Mouse (Mus musculus) myocyte (in vitro differentiated cells): ENCODE results near the gene Rbfox2.

ENCODE experiments used
- CEBPB ChIP-seq: IDR thresholded peaks from 2 replicates; pipeline ENCODE4 v1.6.1; 2011; ENCODE audit warnings: mild to moderate bottlenecking, moderate library complexity; ENCODE audit not compliant: poor library complexity, insufficient read depth, severe bottlenecking
- E2F4 ChIP-seq: IDR thresholded peaks from one replicate; pipeline ENCODE4 v1.6.1; 2011; ENCODE audit warnings: mild to moderate bottlenecking, control low read depth, moderate library complexity; ENCODE audit not compliant: insufficient read depth
- MAX ChIP-seq: IDR thresholded peaks from one replicate; pipeline ENCODE4 v1.6.1; 2011; ENCODE audit warnings: low read depth, mild to moderate bottlenecking, control low read depth
- MYOD1 ChIP-seq, 3 experiments: IDR thresholded peaks; one replicate each; pipeline ENCODE4 v1.6.1; 2011; ENCODE audit warnings: control low read depth in 2 of 3, low read depth in 2 of 3, mild to moderate bottlenecking in 2 of 3, moderate library complexity in 1 of 3; ENCODE audit not compliant: insufficient read length in 2 of 3, control insufficient read depth in 1 of 3
- MYOG ChIP-seq, 3 experiments: IDR thresholded peaks; one replicate each; pipeline ENCODE4 v1.6.1; 2011; ENCODE audit warnings: control low read depth in 2 of 3, low read depth in 2 of 3, mild to moderate bottlenecking in 2 of 3; ENCODE audit not compliant: insufficient read length in 2 of 3, control insufficient read depth in 1 of 3, insufficient read depth in 1 of 3
- POLR2A ChIP-seq: IDR thresholded peaks from one replicate; pipeline ENCODE4 v1.6.1; 2011; ENCODE audit warnings: low read depth, mild to moderate bottlenecking, control low read depth, moderate library complexity; ENCODE audit not compliant: insufficient read length
- POLR2AphosphoS2 ChIP-seq: IDR thresholded peaks from one replicate; pipeline ENCODE4 v1.6.1; 2011; ENCODE audit warnings: low read depth, control low read depth; ENCODE audit not compliant: insufficient read length
- REST ChIP-seq: IDR thresholded peaks from one replicate; pipeline ENCODE4 v1.6.1; 2011; ENCODE audit warnings: mild to moderate bottlenecking, control low read depth, moderate library complexity; ENCODE audit not compliant: insufficient read depth, insufficient read length
- SRF ChIP-seq: IDR thresholded peaks from one replicate; pipeline ENCODE4 v1.6.1; 2011; ENCODE audit warnings: low read depth; ENCODE audit not compliant: control insufficient read depth, insufficient read length
- TCF12 ChIP-seq: IDR thresholded peaks from one replicate; pipeline ENCODE4 v1.6.1; 2011; ENCODE audit warnings: mild to moderate bottlenecking, control low read depth; ENCODE audit not compliant: poor library complexity, insufficient read depth, severe bottlenecking
- TCF3 ChIP-seq: IDR thresholded peaks from one replicate; pipeline ENCODE4 v1.6.1; 2011; ENCODE audit warnings: low read depth, control low read depth; ENCODE audit not compliant: insufficient read length
- USF1 ChIP-seq: IDR thresholded peaks from one replicate; pipeline ENCODE4 v1.6.1; 2011; ENCODE audit warnings: low read depth, mild to moderate bottlenecking, control low read depth, moderate library complexity

DNA sequence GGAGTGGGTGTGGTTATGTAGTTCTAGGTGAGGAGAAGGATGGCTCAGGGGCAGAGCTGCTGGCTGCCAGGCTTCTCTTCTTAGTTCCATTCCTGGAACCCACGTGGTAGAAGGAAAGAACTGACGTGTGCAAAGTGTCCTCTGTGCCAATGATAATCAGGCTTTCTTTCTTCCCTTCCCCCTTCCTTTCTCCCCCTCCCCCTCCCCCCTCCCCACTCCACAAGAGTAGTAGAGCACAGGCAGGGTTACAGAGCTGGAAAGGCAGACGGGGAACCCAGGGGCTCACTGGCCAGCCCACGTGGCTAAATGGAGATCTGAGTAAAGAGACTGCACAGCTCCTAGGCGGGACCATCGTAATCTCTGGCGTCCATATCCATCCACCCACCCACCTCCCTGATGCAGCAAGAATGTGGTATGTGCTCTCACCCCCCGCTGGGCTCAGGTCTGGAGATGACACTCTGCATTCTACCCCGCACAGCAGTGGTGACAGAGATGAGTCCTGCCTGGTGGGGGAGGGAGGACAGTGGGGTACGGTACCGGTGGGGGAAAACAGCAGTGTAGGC, 49.5 kb upstream of the Rbfox2 start:
- TF ChIP-seq USF1 (no peak), POLR2A (no peak), TCF12 (no peak), MAX (no peak), TCF3 (no peak), E2F4 (no peak), MYOD1 (IDR thresholded peaks at IDR 0.05; ENCODE audit: control insufficient read depth in 1 of 3, insufficient read length in 2 of 3, low read depth in 2 of 3) (no peak), REST (no peak), SRF (no peak), POLR2AphosphoS2 (no peak), CEBPB (no peak), MYOG (IDR thresholded peaks at IDR 0.05; ENCODE audit: control insufficient read depth in 1 of 3, insufficient read depth in 1 of 3, insufficient read length in 2 of 3, low read depth in 2 of 3) (no peak)
